Mouse (Mus musculus): ENCODE results near the gene Tomm70a. TPM values are rescaled to one million over a fixed set of nuclear protein-coding genes. Genes with fewer than 3 reads are reported as not detected.

Gene Tomm70a
- total and polyA plus RNA-seq, 3 experiments, result 97.4 to 162 (median 123) TPM

DNA sequence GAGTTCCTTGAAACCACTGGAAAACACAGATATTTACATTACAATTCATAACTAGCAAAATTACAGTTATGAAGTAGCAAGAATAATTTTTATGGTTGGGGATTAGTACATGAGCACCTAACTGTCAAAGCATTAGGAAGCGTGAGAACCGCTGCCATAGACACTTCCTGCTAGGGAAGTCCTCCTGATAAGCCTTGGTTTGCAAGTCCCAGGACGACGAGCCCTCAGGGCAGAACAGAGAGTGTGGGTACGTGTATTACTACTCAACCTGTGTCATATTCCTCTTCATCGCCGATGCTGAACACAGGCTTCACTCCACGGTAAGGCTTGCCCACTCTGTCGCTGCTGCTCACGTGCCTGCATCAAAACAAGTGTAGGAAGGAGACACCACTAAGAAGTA, 56.2 kb downstream of the Tomm70a start:
- peaks cover 3 to 5% of the 10 kb centered on the region in 2 experiments for H3K36me3 ChIP-seq (ENCODE audit: control insufficient read depth in 1 of 2, insufficient read depth in 2 of 2, low read length in 2 of 2)

DNA sequence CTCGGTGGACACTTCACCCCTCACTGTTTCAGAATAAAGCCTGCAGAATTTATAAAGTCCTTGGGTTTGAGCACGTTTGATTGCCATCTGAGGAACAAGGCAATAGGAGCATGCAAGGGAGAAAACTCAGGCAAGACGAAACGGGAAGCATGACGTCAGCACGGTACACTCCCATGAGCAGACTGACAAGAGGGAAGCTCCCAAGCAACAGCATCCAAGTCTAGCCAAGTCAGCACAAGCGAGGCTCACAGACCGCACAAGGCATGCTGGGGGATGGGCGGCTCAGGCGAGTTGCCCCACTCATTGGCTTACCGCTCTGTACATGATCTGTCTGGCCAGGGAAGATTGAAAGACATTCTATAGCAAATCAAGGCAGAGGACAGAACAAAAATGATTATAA, 59.7 kb downstream of the Tomm70a start:
- Histone ChIP-seq H3K4me1 (ENCODE audit: control insufficient read depth in 1 of 2, insufficient read depth in 2 of 2, low read length in 2 of 2) (peaks cover 3 to 6% of the 10 kb centered on the region in 2 experiments), H3K27me3 (ENCODE audit: control insufficient read depth in 1 of 2, insufficient read depth in 2 of 2, low read length in 2 of 2) (no peaks in the 10 kb centered on the region), H3K79me2 (ENCODE audit: control insufficient read depth, insufficient read depth, low read length, poor library complexity) (no peaks in the 10 kb centered on the region), H3K36me3 (ENCODE audit: control insufficient read depth in 1 of 2, insufficient read depth in 2 of 2, low read length in 2 of 2) (peaks cover 3 to 14% of the 10 kb centered on the region in 2 experiments), H3K4me3 (ENCODE audit: control insufficient read depth in 1 of 2, insufficient read depth in 1 of 2, low read depth in 2 of 2, low read length in 2 of 2) (no peak overlapping the region), H3K9me3 (replicated peaks; ENCODE audit: insufficient read depth, low read length) (no peaks in the 10 kb centered on the region), H3K27ac (ENCODE audit: control insufficient read depth, low read depth, low read length) (no peak overlapping the region), H3K9ac (ENCODE audit: control insufficient read depth, low read depth, low read length, poor library complexity, severe bottlenecking) (no peak overlapping the region)
- no peak for TF ChIP-seq POLR2AphosphoS2 (IDR thresholded peaks at IDR 0.05; ENCODE audit: low read length)
- TF ChIP-seq MXI1 (IDR thresholded peaks at IDR 0.05; ENCODE audit: low read depth, low read length), result no peak
- TF ChIP-seq CHD1 (IDR thresholded peaks at IDR 0.05; ENCODE audit: low read depth, low read length), result no peak
- TF ChIP-seq MYC (IDR thresholded peaks at IDR 0.05; ENCODE audit: low read depth, low read length), result no peak
- no peak for TF ChIP-seq NRF1 (IDR thresholded peaks at IDR 0.05; ENCODE audit: insufficient read depth, low read depth, low read length, poor library complexity, severe bottlenecking)
- TF ChIP-seq GABPA (IDR thresholded peaks at IDR 0.05; ENCODE audit: low read depth, low read length), result no peak
- TF ChIP-seq TCF12 (IDR thresholded peaks at IDR 0.05; ENCODE audit: low read depth, low read length), result no peak
- TF ChIP-seq TBP (IDR thresholded peaks at IDR 0.05; ENCODE audit: low read depth, low read length), result no peak
- no peak for TF ChIP-seq JUND (IDR thresholded peaks at IDR 0.05; ENCODE audit: low read depth, low read length)
- TF ChIP-seq SIN3A (IDR thresholded peaks at IDR 0.05; ENCODE audit: low read length), result no peak
- no peak for TF ChIP-seq ZNF384 (IDR thresholded peaks at IDR 0.05; ENCODE audit: low read depth, low read length)
- no peak for TF ChIP-seq EP300 (IDR thresholded peaks at IDR 0.05; ENCODE audit: low read depth in 1 of 2, low read length in 2 of 2)
- no peak for DNase-seq (ENCODE audit: low read depth, low spot score)

More for the DNA sequence above, 56.2 kb downstream of the Tomm70a start:
- Histone ChIP-seq H3K4me3 (ENCODE audit: control insufficient read depth in 1 of 2, insufficient read depth in 1 of 2, low read depth in 2 of 2, low read length in 2 of 2) (no peak overlapping the region), H3K79me2 (ENCODE audit: control insufficient read depth, insufficient read depth, low read length, poor library complexity) (no peaks in the 10 kb centered on the region), H3K27ac (ENCODE audit: control insufficient read depth, low read depth, low read length) (no peak overlapping the region), H3K9ac (ENCODE audit: control insufficient read depth, low read depth, low read length, poor library complexity, severe bottlenecking) (no peak overlapping the region), H3K27me3 (ENCODE audit: control insufficient read depth in 1 of 2, insufficient read depth in 2 of 2, low read length in 2 of 2) (no peaks in the 10 kb centered on the region), H3K4me1 (ENCODE audit: control insufficient read depth in 1 of 2, insufficient read depth in 2 of 2, low read length in 2 of 2) (peaks cover 3 to 5% of the 10 kb centered on the region in 2 experiments; a peak in 3 of 4 replicates), H3K9me3 (replicated peaks; ENCODE audit: insufficient read depth, low read length) (no peaks in the 10 kb centered on the region)
- TF ChIP-seq MAFK (IDR thresholded peaks at IDR 0.05; ENCODE audit: borderline replicate concordance, low read depth, low read length) (no peak), CTCF (IDR thresholded peaks at IDR 0.05 in 2 of 3, conservative IDR thresholded peaks at IDR 0.05 in 1 of 3; ENCODE audit: control insufficient read depth in 1 of 3, insufficient read depth in 1 of 3, low read depth in 2 of 3, low read length in 3 of 3, poor library complexity in 1 of 3, severe bottlenecking in 1 of 3) (no peak), TAL1 (IDR thresholded peaks at IDR 0.05; ENCODE audit: low read length) (no peak)
- no peak for DNase-seq (ENCODE audit: low read depth, low spot score)

DNA sequence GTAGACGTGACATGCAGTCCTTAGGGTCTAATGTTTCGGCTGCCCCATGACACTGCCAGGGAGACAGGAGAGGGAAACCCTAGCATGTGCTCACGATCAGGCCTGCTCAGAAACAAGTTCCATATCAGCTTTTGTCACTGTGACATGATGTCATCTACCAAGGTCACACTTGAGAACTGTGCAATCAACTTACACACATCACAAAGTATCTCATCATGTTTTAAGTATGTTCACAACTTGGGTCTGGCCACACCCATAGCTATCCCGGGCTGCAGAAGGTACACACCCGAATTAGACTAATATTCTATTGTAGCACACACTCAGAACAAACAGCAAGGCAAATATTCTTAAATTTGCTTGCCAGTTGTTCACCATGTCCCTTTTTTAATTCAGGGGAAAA, 60.5 kb downstream of the Tomm70a start:
- peaks cover 3% of the 10 kb centered on the region in 2 experiments for H3K4me1 ChIP-seq (ENCODE audit: control insufficient read depth in 1 of 2, insufficient read depth in 2 of 2, low read length in 2 of 2)
- peaks cover 2 to 16% of the 10 kb centered on the region in 2 experiments for H3K36me3 ChIP-seq (ENCODE audit: control insufficient read depth in 1 of 2, insufficient read depth in 2 of 2, low read length in 2 of 2)
- DNase-seq (ENCODE audit: low read depth, low spot score), result no peak
- H3K9me3 ChIP-seq (replicated peaks; ENCODE audit: insufficient read depth, low read length), result no peaks in the 10 kb centered on the region
- H3K27ac ChIP-seq (ENCODE audit: control insufficient read depth, low read depth, low read length), result no peak overlapping the region
- H3K4me3 ChIP-seq (ENCODE audit: control insufficient read depth in 1 of 2, insufficient read depth in 1 of 2, low read depth in 2 of 2, low read length in 2 of 2), result no peak overlapping the region
- H3K27me3 ChIP-seq (ENCODE audit: control insufficient read depth in 1 of 2, insufficient read depth in 2 of 2, low read length in 2 of 2), result no peaks in the 10 kb centered on the region
- H3K79me2 ChIP-seq (ENCODE audit: control insufficient read depth, insufficient read depth, low read length, poor library complexity), result no peaks in the 10 kb centered on the region
- TF ChIP-seq POLR2AphosphoS2 (IDR thresholded peaks at IDR 0.05; ENCODE audit: low read length) (no peak), TBP (IDR thresholded peaks at IDR 0.05; ENCODE audit: low read depth, low read length) (no peak), USF2 (IDR thresholded peaks at IDR 0.05; ENCODE audit: borderline replicate concordance in 1 of 2, insufficient read depth in 1 of 2, low read depth in 1 of 2, low read length in 2 of 2) (no peak), BHLHE40 (IDR thresholded peaks at IDR 0.05; ENCODE audit: borderline replicate concordance, low read depth, low read length) (no peak), TAL1 (IDR thresholded peaks at IDR 0.05; ENCODE audit: low read length) (no peak), MEF2A (IDR thresholded peaks at IDR 0.05; ENCODE audit: extremely low read depth, insufficient replicate concordance, low read depth, low read length, poor library complexity, severe bottlenecking) (no peak), RAD21 (IDR thresholded peaks at IDR 0.05; ENCODE audit: low read depth, low read length) (no peak), GABPA (IDR thresholded peaks at IDR 0.05; ENCODE audit: low read depth, low read length) (no peak), E2F4 (IDR thresholded peaks at IDR 0.05; ENCODE audit: borderline replicate concordance, low read depth, low read length) (no peak), MAZ (IDR thresholded peaks at IDR 0.05; ENCODE audit: low read depth, low read length) (no peak), ZNF384 (IDR thresholded peaks at IDR 0.05; ENCODE audit: low read depth, low read length) (no peak)
- no peak overlapping the region for H3K9ac ChIP-seq (ENCODE audit: control insufficient read depth, low read depth, low read length, poor library complexity, severe bottlenecking)
